Mouse (Mus musculus): ENCODE measurements around the gene Fam124a.
"Not testable (repeated sequence)": the region's sequence is repeated elsewhere in the genome, so short reads cannot be mapped to it uniquely, and the experiment has no call there.

Fam124a gene

GRCm38 (mm10) chr14:62555309-62555829 is at the start of gene Fam124a:
Gene Fam124a, plus strand, starts transcription at chr14:62555737.
- peak; percentile 76 for DNase-seq

GRCm38 (mm10) chr14:62506261-62506660 is 49.3 kb upstream of the Fam124a start:
- DNase-seq: no peak

DNA sequence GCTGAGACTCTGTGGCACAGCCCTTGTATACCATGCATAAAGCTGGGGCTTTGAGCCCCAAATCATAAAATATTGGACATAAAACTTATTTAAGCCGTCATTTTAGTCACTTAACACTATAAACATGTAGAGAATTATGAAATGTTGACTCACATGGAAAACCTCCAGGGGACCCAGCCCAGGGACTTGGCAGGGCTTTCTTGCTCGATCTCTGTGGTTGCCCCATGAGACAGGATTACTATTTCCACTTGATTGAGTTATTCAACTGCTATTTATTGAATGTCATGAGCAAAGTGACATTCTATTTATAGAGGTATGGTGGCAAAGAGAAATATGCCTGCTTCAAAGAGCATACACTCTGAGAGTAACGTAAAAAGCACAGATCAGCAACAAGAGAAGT is 46.2 kb upstream of the Fam124a start:
- no peak for DNase-seq

GRCm38 (mm10) chr14:62512845-62513244 is 42.7 kb upstream of the Fam124a start:
- DNase-seq: no peak

DNA sequence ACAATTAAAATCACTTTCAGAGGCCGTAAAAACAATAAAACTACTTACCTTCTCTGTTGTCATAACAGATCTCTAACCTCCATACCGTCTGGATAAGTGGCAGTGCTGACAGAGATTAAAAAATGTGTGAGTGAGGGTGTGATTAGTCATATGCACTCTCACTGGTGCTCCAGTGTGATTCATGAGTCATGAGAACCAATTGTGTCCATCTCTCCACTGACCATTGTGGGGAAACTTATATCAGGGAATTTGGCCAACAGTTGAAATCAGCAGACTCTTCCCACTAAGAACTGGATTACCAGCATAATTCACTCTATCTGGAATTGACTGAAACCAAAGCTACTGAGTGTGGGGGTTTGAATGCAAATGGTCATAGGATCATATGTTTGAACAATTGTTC is 24.6 kb upstream of the Fam124a start:
- DNase-seq: no peak

DNA sequence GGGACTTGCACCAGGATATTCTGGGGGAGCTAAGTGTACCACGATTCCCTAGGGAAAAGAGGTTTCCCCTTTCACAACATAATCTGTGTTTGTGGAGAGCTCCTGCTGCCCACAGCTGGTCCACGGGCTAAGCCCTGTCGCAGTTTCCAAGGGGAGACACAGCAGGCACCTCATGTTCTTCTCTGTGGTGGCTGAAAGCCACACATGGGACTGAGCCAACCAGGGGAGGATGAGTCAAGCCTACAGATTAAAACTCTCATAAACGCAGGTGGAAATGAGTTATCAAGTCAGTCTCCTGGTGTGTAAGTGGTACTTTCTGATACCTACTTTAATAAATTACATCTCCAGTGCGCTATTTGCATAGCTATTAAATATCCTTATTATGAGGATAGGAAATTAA is 19.4 kb upstream of the Fam124a start:
- DNase-seq: no peak

DNA sequence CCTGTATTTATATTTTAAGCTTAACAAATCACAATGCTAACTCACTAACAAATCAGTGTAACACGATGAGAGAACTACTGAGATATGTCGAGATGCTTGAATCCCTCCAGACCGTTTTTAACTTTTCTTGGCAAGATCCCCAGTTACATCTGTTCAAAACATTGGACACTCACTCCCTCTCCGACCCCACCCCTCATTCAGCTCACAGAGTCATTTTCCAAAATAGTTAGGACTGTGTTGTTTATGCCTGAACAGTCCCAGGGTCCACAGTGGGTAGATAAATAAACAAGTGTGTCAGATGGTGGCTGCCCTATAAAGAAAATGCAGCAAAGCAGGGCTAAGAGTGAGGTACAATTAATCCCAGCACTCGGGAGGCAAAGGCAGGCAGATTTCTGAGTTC is 18.5 kb upstream of the Fam124a start:
- DNase-seq: no peak

GRCm38 (mm10) chr14:62539834-62540233 is 15.7 kb upstream of the Fam124a start:
- no peak for DNase-seq

GRCm38 (mm10) chr14:62541751-62542150 is 13.8 kb upstream of the Fam124a start:
- DNase-seq: no peak

- DNase-seq: no peak
Observed at GRCm38 (mm10) chr14:62546296-62546695, 9.2 kb upstream of the Fam124a start.

- DNase-seq: no peak
Observed at GRCm38 (mm10) chr14:62546746-62547145, 8.8 kb upstream of the Fam124a start.

GRCm38 (mm10) chr14:62550121-62550520 is 5.4 kb upstream of the Fam124a start:
- DNase-seq: no peak

DNA sequence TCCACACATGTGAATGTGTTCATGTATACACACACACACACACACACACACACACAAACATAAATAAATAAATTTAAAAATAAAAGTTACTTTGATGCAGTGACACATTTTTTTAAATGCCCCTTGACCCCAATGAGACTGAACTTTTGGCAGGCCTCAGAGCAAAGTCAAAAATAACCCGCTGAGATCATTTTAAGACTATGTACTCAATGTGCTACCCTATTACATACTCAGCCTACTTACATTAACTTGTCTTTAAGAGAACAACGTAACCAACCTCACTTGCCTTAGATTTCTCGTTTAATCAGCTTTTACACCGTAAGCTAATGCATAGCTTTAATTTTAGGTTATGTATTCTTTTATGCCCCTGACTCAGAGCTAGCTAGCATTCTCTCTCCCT is 2.8 kb upstream of the Fam124a start:
- no peak for DNase-seq

DNA sequence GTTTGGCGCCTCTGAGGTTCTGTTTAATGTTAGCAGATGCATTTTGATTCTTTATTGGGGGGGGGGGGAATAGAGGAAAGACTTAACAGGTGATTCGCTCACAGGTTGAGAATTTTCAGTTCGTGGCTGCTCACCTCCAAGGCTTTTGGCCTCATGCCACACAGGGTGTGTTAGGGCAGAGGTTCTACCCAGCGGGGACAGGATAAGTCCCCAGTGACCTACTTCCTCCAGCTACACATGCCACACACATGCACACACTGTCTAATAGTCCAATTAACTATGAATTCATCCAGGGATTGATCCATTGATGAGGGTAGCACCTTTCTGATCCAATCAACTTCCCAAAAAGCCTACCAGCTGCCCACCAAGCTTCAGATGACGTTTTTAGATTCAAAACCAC is 1.8 kb upstream of the Fam124a start:
- no peak for DNase-seq

DNA sequence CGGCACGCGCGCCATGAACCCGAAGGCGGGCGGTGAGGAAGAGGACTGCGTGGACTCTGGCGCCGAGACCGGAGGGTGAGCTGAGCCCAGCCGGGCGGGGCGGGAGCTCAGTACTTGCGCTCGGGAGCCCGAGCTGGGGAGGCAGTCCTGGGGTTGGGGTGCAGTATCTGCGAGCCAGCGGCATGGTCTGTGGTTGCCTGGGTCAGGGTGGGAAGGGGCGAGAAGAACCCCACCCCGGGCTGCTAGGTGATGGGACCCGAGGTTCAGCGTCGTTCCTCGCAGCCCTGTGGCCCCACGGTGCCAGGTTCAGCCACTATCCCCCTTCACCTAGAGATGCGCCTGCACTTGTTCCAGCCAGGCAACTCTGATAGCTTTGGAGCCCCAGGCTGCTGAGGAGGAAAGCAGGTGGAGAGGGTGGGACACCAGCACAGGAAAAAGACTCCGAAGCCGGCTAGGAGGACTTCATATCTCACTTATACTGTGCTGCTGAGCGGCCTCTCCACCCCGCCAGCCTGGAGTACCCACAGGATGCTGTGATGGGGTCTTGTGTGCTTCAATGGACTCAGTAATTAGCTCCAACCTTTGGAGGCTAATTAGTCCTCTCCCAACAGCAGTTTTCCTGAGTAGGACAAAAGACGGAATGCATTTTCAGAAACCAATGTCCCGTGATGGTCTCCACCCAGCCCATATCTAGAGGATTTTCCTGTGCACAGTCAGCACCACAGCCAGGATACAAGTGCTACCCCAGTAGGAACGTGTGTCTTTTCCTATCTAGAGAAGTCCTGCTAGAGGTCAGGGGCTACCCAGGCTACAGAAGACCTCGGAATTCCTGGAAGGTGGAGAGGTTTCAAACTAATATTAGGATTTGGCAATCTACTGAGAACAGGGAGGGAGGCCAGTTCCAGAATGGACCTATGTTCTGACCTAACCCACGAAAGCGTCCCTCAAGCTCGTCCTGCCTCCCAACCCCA is 588 bp downstream of the Fam124a start:
- DNase-seq: no peak

DNA sequence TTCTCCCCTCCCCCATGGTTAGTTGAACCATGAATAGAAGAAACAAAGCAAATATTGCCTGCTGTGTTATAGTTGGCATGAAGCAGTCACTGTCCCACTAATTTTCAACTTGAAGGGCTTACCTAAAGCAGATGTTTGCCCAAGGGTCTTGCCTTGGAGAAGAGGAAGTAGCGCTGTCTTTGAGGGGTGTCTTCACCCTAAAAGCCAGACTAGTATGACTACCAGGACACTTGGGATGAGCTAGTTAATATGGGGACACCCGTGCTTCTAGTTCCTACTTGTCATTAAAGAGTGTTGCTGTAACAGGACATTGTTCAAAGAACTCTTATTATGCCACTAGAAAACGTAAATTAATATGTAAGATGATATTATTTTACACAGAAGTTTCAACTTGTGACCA is 1.6 kb downstream of the Fam124a start:
- no peak for DNase-seq

GRCm38 (mm10) chr14:62561875-62562748 is 6.6 kb downstream of the Fam124a start:
- DNase-seq: no peak

DNA sequence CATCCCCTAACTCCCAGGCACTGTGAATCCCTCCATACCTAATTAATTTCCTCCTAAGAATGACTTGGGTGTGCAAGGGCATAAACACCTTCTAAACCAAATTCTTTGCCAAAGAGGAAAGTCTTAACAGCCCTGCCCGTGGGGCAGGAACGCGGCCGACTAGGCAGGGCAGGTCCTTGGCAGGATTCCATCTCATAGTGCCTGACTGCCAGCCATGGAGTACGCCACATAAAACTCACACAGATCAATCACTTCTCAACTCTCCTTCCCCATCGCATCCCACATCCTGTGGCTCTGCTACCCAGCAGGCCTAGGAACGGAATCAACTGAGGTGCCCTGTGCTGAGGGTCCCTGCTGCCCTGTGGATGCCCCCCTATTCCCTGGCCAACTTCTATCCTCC is 8.1 kb downstream of the Fam124a start:
- peak; percentile 49 for DNase-seq

DNA sequence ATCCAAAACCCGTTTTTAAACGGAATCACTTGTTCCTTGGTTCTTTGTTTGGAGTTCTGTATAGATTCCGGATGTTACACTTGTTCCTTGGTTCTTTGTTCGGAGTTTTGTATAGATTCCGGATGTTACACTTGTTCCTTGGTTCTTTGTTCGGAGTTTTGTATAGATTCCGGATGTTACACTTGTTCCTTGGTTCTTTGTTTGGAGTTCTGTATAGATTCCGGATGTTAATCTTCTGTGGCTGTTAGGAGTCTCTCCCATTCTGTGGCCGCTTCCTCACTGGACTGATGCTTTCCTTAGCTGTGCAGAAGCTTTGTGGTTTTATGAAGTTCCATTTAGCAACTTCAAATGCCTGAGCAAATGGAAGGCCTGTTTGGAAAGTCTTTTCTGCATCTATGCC is 11.3 kb downstream of the Fam124a start, which contains the start of gene Gm4131:
TSS of gene Gm4131 (minus strand) at position 101 of the 400 bp plus-strand sequence.
- not testable (repeated sequence) for DNase-seq

- DNase-seq: no peak
Observed at GRCm38 (mm10) chr14:62569463-62569862, 13.9 kb downstream of the Fam124a start.

DNA sequence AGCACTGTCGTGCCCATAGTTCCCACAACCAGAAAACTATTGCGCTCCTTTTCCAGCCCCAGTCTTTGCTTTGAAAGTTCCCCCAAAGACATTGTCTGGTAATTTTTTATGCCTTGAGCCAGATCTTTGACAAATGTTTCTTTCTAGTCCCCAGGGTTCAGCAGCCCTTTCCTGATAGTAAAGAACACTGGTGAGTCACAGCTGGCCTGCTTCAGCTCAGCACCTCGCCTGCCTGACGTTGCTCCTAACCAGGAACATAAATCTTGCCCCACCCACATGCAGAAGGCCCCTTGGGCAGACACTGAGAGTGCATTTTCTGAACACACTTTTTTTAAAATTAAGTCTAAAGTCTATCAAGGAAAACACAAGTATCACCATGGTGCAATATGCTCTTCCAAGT is 14.8 kb downstream of the Fam124a start:
- DNase-seq: no peak

DNA sequence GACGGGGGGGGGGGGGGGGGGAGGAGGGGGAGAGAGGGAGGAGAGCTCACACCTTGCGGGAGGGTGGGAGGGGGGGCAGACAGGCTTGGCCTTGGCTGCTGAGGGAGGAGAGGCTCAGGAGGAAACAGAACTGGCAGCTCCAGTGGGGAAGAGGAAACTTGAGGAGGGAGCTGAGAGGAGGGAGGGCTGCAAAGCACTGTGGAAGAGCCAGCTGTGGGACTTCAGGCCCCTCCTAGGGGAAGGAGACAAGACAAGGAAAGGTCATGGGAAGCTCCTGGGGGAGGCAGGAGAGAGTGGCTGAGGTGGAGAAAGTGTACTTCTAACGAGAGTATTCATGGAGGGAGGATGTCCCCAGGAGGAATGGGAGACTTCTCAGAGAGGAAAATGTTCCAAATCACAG is 17.9 kb downstream of the Fam124a start:
- no peak for DNase-seq

- DNase-seq: no peak
Observed at GRCm38 (mm10) chr14:62574906-62575305, 19.4 kb downstream of the Fam124a start.

Data from kidney, postnatal 14 days (tissue).